In the genomic region with DNA sequence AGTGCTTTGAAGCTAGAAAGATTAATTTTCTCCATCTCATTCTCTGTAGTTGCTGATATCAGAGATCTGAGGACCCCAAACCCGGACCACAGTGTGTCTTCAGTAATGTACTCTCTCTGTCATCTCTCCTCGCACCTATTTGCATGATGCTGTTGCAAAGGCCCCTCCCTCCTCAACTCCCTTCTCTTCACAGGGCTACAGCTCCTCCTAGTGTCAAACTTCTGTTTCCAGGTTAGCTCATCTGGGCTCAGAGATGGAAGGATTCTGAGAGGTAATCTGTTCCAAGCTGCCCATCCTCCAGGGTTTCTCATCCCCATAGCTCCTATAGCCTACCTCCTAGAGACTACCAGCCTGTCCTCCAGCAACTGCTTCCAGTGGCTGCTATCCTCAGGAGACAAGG, we compare ENCODE assay signal across 8 mouse cellular contexts. TPM values are rescaled to one million over a fixed set of nuclear protein-coding genes. Genes with fewer than 3 reads are reported as not detected.
DNase-seq lines count a peak whose midpoint lies in the region; ATAC-seq lines count a peak whose summit lies in the region.

No protein-coding gene starts in this region.

- H3K36me3 ChIP-seq in forebrain, embryonic 11.5 days (ENCODE audit: control insufficient read depth, insufficient read depth, low read length), result no peaks in the 10 kb centered on the region

- no peak overlapping the region for H3K27ac ChIP-seq in forebrain, embryonic 11.5 days (ENCODE audit: low read depth, low read length)

- intact Hi-C loops in heart, postnatal 25 days (cut with DNase I), result no loop called here

- H3K4me2 ChIP-seq in forebrain, embryonic 11.5 days (ENCODE audit: low read depth, low read length, severe bottlenecking), result no peak overlapping the region

- no peak overlapping the region for H3K9ac ChIP-seq in forebrain, embryonic 11.5 days (ENCODE audit: low read length)

- ATAC-seq in forebrain, embryonic 11.5 days (replicated peaks; ENCODE audit: low FRiP score), result no peak

- peak; percentile 11 for DNase-seq in heart, adult 8-10 months (ENCODE audit: low spot score)
- no peak for DNase-seq in heart, postnatal 25 days (ENCODE audit: low spot score)
- peak; percentile 66 to 75 for DNase-seq in B cell, adult 2 months
- DNase-seq in adipocyte (ENCODE audit: low spot score), result peak; percentile 38
- peak; percentile 30 to 52 for DNase-seq in frontal cortex, postnatal 36 days (ENCODE audit: low spot score in 2 of 2)
- DNase-seq in lung, postnatal 10 days, result peak; percentile 34
- no peak for DNase-seq in forebrain, embryonic 11.5 days (ENCODE audit: low spot score)
- no peak for DNase-seq in testis, postnatal 10 days (ENCODE audit: low spot score)

- H3K9me3 ChIP-seq in forebrain, embryonic 11.5 days (ENCODE audit: control insufficient read depth, low read length), result no peaks in the 10 kb centered on the region

- H3K4me1 ChIP-seq in forebrain, embryonic 11.5 days (replicated peaks; ENCODE audit: control insufficient read depth, insufficient read depth, low read length), result no peaks in the 10 kb centered on the region

- 33% methylated on average over 2 of the region's 2 CpGs for WGBS in forebrain, embryonic 11.5 days

- H3K27me3 ChIP-seq in forebrain, embryonic 11.5 days (ENCODE audit: control insufficient read depth, insufficient read depth, low read length), result no peaks in the 10 kb centered on the region

- no peak overlapping the region for H3K4me3 ChIP-seq in forebrain, embryonic 11.5 days (ENCODE audit: low read depth, low read length)

RNA-seq across cellular contexts. Expression of a gene that starts 42.3 kb away (rescaled TPM):
- 1 to 10 TPM in 1 of 4 experiments, not detected in 3; 1.5 TPM for total RNA-seq in heart, adult 8-10 months (2022)
- total RNA-seq in heart, postnatal 25 days (2021), result under 1 TPM in 1 of 2 experiments, not detected in 1; 0.31 TPM
- polyA plus RNA-seq in forebrain, embryonic 11.5 days (2014; fragmentation: Nextera tagmentation; extraction: Ambion mirVana), result 0.09 and 0.20 TPM in 2 replicates

Comparison
In these comparisons a context has a peak if more than half of its experiments do, and no peak if none do; other contexts are left out.
1. DNase-seq: peak in heart, adult 8-10 months (single experiment), B cell, adult 2 months (2 of 2), adipocyte (single experiment), frontal cortex, postnatal 36 days (2 of 2) and lung, postnatal 10 days (single experiment); none in heart, postnatal 25 days (single experiment), forebrain, embryonic 11.5 days (single experiment) and testis, postnatal 10 days (single experiment).